Mouse (Mus musculus) cerebellum, postnatal 25 days (tissue): ENCODE measurements around the gene Ildr2.

Source experiments
- DNase-seq, 2 experiments: peaks; one replicate each; pipeline ENCODE4 v3.0.0; 2021; ENCODE audit warnings: mixed read lengths in 2 of 2

Gene Ildr2

DNA sequence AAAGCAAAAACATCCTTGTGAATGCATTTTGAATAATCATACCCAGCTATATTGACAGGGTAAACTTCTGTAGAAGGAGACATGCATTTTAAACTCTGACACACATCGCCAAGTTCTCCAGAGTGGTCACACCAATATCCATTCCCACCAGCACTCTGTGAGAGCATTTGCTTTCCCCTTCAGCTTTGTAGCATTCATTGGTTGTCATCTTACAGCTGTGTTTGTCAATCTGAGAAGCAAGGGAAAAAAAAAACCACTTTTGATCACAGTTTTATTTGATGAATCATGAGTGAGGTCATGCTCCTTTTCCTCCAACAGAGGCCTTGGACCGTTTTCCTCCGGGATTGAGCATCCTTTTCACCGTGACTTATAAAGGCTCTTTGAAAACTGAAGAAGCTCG is 89.6 kb downstream of the Ildr2 start:
- no peak for DNase-seq

DNA sequence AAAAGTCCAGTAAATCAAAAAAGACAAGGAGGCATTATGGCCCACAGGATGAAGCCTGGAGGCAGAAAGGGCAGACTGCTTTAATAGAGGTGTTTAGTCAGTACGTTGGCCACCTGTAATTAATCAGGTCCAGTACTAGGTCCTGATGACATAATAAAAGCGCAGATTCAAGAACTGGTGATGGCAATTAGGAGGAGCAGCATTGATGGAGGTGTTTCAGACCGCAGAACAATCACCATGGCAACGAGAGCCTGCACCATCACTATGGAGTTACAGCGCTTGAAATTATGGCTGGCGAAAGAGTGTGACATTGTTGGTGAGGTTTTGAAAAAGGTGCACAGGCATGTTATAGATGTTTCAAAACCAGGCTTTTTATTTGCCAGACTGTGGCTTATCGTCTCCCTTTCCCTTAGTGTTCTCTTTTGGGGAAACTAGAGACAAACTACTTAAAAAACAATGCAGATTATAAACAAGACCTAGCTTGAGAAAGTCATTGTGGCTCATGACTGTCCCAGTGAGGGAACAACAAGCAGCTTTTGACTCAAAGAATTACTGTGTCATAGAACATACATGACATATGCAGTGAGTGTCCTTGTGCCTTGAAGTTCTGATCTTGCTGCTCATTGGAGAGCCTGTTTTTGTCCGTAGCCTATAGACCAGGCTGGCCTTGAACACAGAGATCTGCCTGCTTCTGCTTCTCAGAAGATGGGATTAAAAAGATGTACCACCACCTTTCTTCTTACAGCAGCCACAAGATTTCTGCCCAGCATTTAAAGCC is 90.5 kb downstream of the Ildr2 start:
- no peak for DNase-seq

DNA sequence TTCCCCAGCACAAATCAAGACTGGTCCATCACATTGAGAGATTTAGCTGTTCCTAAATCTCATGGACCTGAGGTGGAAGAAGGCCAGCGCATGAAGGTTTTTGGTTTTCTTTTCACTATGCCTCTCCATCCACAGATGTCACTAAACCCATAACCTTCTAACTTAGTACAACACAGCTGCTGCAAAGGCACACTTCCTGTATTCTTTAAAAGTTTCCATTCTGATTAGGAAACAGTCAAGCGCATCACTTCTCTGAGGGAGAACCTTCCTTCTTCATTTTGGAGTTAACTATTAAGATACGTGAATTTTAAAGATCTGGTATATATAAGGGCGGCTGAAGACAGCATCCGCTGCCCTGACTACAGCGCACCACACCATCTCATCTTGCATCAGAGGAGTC is 91.7 kb downstream of the Ildr2 start:
- no peak for DNase-seq

GRCm38 (mm10) chr1:166346906-166347305 is 93.0 kb downstream of the Ildr2 start:
- DNase-seq = no peak

DNA sequence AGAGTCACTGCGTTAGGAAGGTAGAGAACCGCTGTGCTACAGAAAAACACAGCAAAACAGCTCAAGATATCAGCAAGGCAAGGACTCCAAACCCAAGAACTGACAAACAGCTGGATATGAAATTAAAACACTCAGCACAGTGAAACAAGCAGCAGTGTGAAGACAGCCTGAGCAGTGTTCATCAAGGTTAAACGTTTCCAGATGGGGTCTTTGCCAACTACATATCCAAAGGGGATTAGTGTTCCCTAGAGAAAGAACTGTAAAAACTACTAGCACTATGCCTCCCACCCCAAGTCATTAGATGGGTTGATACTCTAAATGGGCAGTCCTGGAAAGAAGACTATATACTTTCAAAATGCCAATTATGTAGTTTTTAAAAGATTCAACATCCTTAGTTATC is 95.4 kb downstream of the Ildr2 start:
- DNase-seq = no peak

DNA sequence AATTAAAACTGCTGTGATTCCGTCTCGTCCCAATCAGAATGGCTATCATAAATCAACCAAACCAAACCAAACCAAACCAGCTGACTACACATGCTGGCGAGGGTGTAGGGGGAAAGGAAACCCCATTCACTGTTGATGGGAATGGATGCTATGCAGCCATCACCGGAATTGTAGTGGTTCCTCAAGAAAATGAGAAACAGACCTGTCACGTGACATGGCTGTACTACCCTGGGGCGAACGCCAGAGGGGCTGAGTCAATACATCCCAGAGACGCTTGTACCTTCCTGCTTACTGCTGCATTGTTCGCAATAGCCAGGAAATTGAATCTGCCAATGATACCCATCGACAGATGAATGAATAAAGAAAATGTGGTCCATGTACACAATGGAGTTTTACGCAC is 95.8 kb downstream of the Ildr2 start:
- DNase-seq = no peak

- peak; percentile 96 to 98 for DNase-seq
These were observed 106.4 kb downstream of the Ildr2 start for GRCm38 (mm10) chr1:166360157-166360855.

DNA sequence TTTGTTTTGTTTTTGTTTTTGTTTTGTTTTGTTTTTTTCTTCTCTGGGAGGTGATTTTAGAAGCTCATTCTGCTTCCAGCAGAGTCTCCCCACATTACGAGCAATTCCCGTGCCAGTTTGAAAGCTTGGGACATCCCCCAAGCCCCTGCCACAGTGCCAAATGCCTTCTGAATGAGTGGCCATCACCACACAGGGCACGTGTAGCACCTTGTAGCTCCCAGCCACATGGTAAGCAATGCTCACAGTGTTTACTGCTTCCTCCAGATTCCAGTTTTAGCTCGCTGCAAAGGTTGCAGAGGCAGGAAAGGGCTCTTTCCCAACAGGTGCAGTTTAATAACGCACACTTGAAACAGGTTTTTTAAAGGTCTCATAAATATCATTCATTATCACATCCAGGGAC is 107.0 kb downstream of the Ildr2 start:
- DNase-seq = peak; percentile 29 to 31

DNA sequence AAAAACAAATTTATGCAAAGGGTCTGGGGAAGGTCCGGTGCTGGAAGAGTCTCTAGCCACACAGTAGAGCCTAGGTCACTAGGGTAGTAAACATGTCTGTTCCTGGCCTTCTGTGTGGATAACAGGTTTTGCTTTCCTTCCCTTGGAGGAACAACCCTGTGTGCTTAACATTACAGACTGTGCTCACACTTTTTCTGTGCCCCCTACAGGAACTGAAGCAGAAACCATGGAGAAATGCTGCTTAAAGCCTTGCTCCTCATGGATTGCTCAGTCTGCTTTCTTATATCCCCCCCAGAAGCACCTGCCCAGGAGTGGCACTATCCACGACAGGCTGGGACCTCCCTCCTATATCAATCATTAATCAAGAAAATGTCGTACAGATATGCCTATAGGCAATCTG is 107.9 kb downstream of the Ildr2 start:
- DNase-seq = no peak

DNA sequence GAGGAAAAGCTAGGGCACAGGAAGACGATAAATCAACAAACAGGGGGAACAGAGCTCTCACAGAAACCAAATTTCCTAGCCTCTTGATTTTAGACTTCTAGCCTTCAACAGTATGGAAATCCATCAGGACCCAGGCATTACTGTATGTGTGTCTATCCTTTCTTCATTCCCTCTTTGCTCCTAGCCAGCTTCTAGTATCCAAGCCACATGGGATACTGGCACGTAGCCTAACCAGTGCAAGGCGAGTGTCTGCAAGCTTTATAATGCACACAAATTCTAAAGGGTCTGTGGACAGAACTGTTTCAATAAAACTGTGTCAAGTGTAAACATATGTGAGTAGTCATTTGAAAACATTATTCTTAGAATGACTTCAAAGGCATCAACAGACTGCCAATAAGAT is 108.7 kb downstream of the Ildr2 start:
- no peak for DNase-seq

GRCm38 (mm10) chr1:166363122-166363521 is 109.2 kb downstream of the Ildr2 start:
- no peak for DNase-seq
